Mouse (Mus musculus) retina, postnatal 7 days (tissue): ENCODE data around the gene 1700029F12Rik.
A peak's percentile ranks its signal among the peaks of the same experiment; 100 is the strongest.

Experiments
- DNase-seq: peaks from one replicate; pipeline ENCODE4 v3.0.0-alpha.2; 2012; ENCODE audit warnings: low read depth, low spot score

The 1700029F12Rik gene

GRCm38 (mm10) chr13:97021906-97022305 is 12.3 kb downstream of the 1700029F12Rik start:
- DNase-seq, result no peak

GRCm38 (mm10) chr13:97020122-97020521 is 14.0 kb downstream of the 1700029F12Rik start:
- DNase-seq, result no peak

- no peak for DNase-seq
Observed at GRCm38 (mm10) chr13:97017711-97018110, 16.5 kb downstream of the 1700029F12Rik start.

GRCm38 (mm10) chr13:97014366-97014765 is 19.8 kb downstream of the 1700029F12Rik start:
- DNase-seq, result no peak

GRCm38 (mm10) chr13:97008266-97009153 is 25.7 kb downstream of the 1700029F12Rik start:
- peak; percentile 63 for DNase-seq

GRCm38 (mm10) chr13:97007501-97008265 is 26.5 kb downstream of the 1700029F12Rik start:
- no peak for DNase-seq

GRCm38 (mm10) chr13:97006784-97007183 is 27.4 kb downstream of the 1700029F12Rik start:
- no peak for DNase-seq

GRCm38 (mm10) chr13:96997080-96997479 is 37.1 kb downstream of the 1700029F12Rik start:
- no peak for DNase-seq

GRCm38 (mm10) chr13:96995243-96995642 is 38.9 kb downstream of the 1700029F12Rik start:
- DNase-seq, result no peak

GRCm38 (mm10) chr13:96993291-96993989 is 40.7 kb downstream of the 1700029F12Rik start:
- DNase-seq, result no peak

- no peak for DNase-seq
Observed at GRCm38 (mm10) chr13:96990561-96991265, 43.4 kb downstream of the 1700029F12Rik start.

- DNase-seq, result no peak
Observed at GRCm38 (mm10) chr13:96990045-96990444, 44.1 kb downstream of the 1700029F12Rik start.

GRCm38 (mm10) chr13:96989129-96989528 is 45.0 kb downstream of the 1700029F12Rik start:
- DNase-seq, result no peak

- no peak for DNase-seq
Observed at GRCm38 (mm10) chr13:96985599-96986275, 48.4 kb downstream of the 1700029F12Rik start.

GRCm38 (mm10) chr13:96984688-96985087 is 49.5 kb downstream of the 1700029F12Rik start:
- no peak for DNase-seq

GRCm38 (mm10) chr13:96983251-96984126 is 50.7 kb downstream of the 1700029F12Rik start:
- no peak for DNase-seq

- no peak for DNase-seq
Observed at GRCm38 (mm10) chr13:96980561-96980960, 53.6 kb downstream of the 1700029F12Rik start.

GRCm38 (mm10) chr13:96976986-96977595 is 57.1 kb downstream of the 1700029F12Rik start:
- DNase-seq, result no peak

- DNase-seq, result no peak
Observed at GRCm38 (mm10) chr13:96973318-96973717, 60.8 kb downstream of the 1700029F12Rik start.
